In the genomic region with DNA sequence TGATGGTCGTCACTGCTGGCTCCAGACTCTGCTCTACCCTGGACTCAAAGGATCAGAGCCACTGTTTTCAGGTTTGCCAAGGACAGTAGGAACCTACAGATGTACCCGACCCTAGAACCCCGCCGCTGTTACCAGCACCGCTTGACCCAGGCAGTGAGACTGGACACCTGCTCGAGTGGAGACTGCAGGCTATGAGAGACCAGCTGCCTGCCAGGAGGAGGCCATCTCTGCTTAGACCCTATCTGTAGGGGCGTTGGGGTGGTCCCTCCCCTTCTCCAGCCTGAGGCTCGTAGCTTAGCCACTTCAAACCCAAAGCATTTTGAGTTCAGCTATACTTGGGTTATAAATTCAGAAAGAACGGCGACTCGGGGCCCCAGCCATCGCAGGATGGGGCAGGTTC, we compare ENCODE assay signal across 18 mouse cellular contexts. TPM values are rescaled to one million over a fixed set of nuclear protein-coding genes. Genes with fewer than 3 reads are reported as not detected.
"Had no signal": no experiment of that assay in that cellular context is flagged by ENCODE, and none has a peak within 500 bp of the region (broad histone marks: within the 10 kb centered on the region; RNA-seq: fewer than 3 reads in every experiment).

No protein-coding gene starts in this region.

- H3K9me3 ChIP-seq: neural tube, embryonic 12.5 days; stomach, embryonic 15.5 days had no signal

- H3K27me3 ChIP-seq: neural tube, embryonic 12.5 days; stomach, embryonic 15.5 days had no signal

- H3K4me1 ChIP-seq: neural tube, embryonic 12.5 days had no signal

- H3K27ac ChIP-seq: neural tube, embryonic 12.5 days; stomach, embryonic 15.5 days; stomach, postnatal 0 days had no signal

- DNase-seq: retina, postnatal 1 day; right cerebral cortex, adult 18-20 months; right cerebral cortex, postnatal 14 days; right cerebral cortex, postnatal 25 days; right cerebral cortex, postnatal 4 days; spleen, adult 18-20 months; thymus, adult 18-20 months; thymus, adult 2 months; thymus, postnatal 14 days; thymus, postnatal 25 days; thymus, postnatal 36 days; thymus, postnatal 4 days had no signal

- H3K9ac ChIP-seq: neural tube, embryonic 12.5 days; stomach, embryonic 15.5 days had no signal

- H3K4me2 ChIP-seq: neural tube, embryonic 12.5 days; stomach, embryonic 15.5 days had no signal

- H3K4me3 ChIP-seq: neural tube, embryonic 12.5 days; stomach, embryonic 15.5 days had no signal

RNA-seq across cellular contexts. Expression of a gene that starts 15.5 kb away (rescaled TPM):
- polyA plus RNA-seq: neural tube, embryonic 12.5 days; small intestine, adult 2 months; stomach, embryonic 14.5 days; stomach, postnatal 0 days; urinary bladder, adult 2 months had no signal
